Mouse (Mus musculus) CD4-positive, CD25-positive, alpha-beta regulatory T cell, adult 9 weeks (primary cell): ENCODE results near the gene Gk5. TPM values are rescaled to one million over a fixed set of nuclear protein-coding genes. Genes with fewer than 3 reads are reported as not detected.

ENCODE experiments used
- polyA plus RNA-seq: library from polyadenylated mRNA; unstranded; fragments of 100-300 nt; shearing (Covaris generic); gene quantifications from one replicate; pipeline ENCODE4 v1.2.1, GENCODE M21; 2017

Gene Gk5
- polyA plus RNA-seq: 1.8 TPM

GRCm38 (mm10) chr9:96118861-96119772, at the start of gene Gk5:
Gk5 (plus strand) TSS chr9:96119362.

GRCm38 (mm10) chr9:96195885-96196622, 76.9 kb downstream of the Gk5 start, which contains the start of gene Tfdp2:
Tfdp2 (plus strand) TSS chr9:96196275.

Other genes starting within 250 kb of the Gk5 start
- gene Xrn1, start 164.6 kb upstream of the Gk5 start, polyA plus RNA-seq: 72.6 TPM
- 7.6 TPM for gene Tfdp2, start 76.9 kb downstream of the Gk5 start, polyA plus RNA-seq
- gene Atp1b3, start 245.1 kb downstream of the Gk5 start, polyA plus RNA-seq: 448 TPM